Mouse (Mus musculus): ENCODE results near the gene Snapc2.

The Snapc2 gene

GRCm38 (mm10) chr8:4265160-4265914 lies 12.5 kb downstream of the Snapc2 start:
- no peak for DNase-seq (ENCODE audit: low read depth, low spot score)

GRCm38 (mm10) chr8:4267627-4268026 lies 14.7 kb downstream of the Snapc2 start:
- DNase-seq (ENCODE audit: low read depth, low spot score), result peak; percentile 81

- DNase-seq (ENCODE audit: low read depth, low spot score), result no peak
Measured at GRCm38 (mm10) chr8:4269609-4270008, 16.7 kb downstream of the Snapc2 start.

GRCm38 (mm10) chr8:4275275-4276110 lies 22.6 kb downstream of the Snapc2 start, which contains the start of gene Timm44:
Gene Timm44 (minus strand): TSS chr8:4275913.
- peak; percentile 98 for DNase-seq (ENCODE audit: low read depth, low spot score)

- no peak for DNase-seq (ENCODE audit: low read depth, low spot score)
Measured at GRCm38 (mm10) chr8:4276111-4276465, 23.2 kb downstream of the Snapc2 start.

- no peak for DNase-seq (ENCODE audit: low read depth, low spot score)
Measured at GRCm38 (mm10) chr8:4292738-4293137, 39.9 kb downstream of the Snapc2 start.

- DNase-seq (ENCODE audit: low read depth, low spot score), result no peak
Measured at GRCm38 (mm10) chr8:4297822-4298221, 44.9 kb downstream of the Snapc2 start.

GRCm38 (mm10) chr8:4304124-4304547 lies 51.3 kb downstream of the Snapc2 start:
- DNase-seq (ENCODE audit: low read depth, low spot score), result no peak

Data from ZHBTc4 (cell line).